Mouse (Mus musculus) hindbrain, embryonic 13.5 days (tissue): Measurements from ENCODE around the gene St3gal4. TPM values are rescaled to one million over a fixed set of nuclear protein-coding genes. Genes with fewer than 3 reads are reported as not detected.

Experiments used
- ATAC-seq: fragments of 200-750 bp; cut with Nextera tagmentation; 2 replicates; pipeline ENCODE4 v1.8.0; 2017; ENCODE audit warnings: moderate TSS enrichment; ENCODE audit not compliant: low FRiP score
- H3K27ac ChIP-seq: fragments of 300-500 bp; sonication (generic); 2 replicates; pipeline ENCODE4 v1.5.1; 2015; ENCODE audit warnings: inconsistent platforms, mild to moderate bottlenecking, moderate library complexity
- H3K27me3 ChIP-seq: fragments of 300-500 bp; sonication (generic); 2 replicates; pipeline ENCODE4 v1.6.1; 2015; ENCODE audit warnings: mild to moderate bottlenecking, inconsistent platforms
- H3K36me3 ChIP-seq: fragments of 300-500 bp; sonication (generic); 2 replicates; pipeline ENCODE4 v1.6.1; 2015; ENCODE audit warnings: mild to moderate bottlenecking, inconsistent platforms
- H3K4me1 ChIP-seq: fragments of 300-500 bp; sonication (generic); replicated peaks from 2 replicates; pipeline ENCODE4 v1.6.1; 2015; ENCODE audit warnings: inconsistent platforms
- H3K4me2 ChIP-seq: fragments of 300-500 bp; sonication (generic); 2 replicates; pipeline ENCODE4 v1.6.1; 2015; ENCODE audit warnings: inconsistent platforms, mild to moderate bottlenecking, moderate library complexity
- H3K4me3 ChIP-seq: fragments of 300-500 bp; sonication (generic); 2 replicates; pipeline ENCODE4 v1.5.1; 2015; ENCODE audit warnings: mild to moderate bottlenecking, inconsistent platforms
- H3K9ac ChIP-seq: fragments of 300-500 bp; sonication (generic); 2 replicates; pipeline ENCODE4 v1.6.1; 2015; ENCODE audit warnings: mild to moderate bottlenecking, inconsistent platforms
- H3K9me3 ChIP-seq: fragments of 300-500 bp; sonication (generic); 2 replicates; pipeline ENCODE4 v1.6.1; 2016; ENCODE audit warnings: inconsistent platforms
- WGBS: fragments of 180-500 bp; shearing (Covaris S2); methylation state at CpG from one replicate; pipeline ENCODE4 v1.1.7; 2015; 5-methylcytosine and 5-hydroxymethylcytosine counted together
- polyA plus RNA-seq: library from polyadenylated mRNA; unstranded; fragments of >200 nt; fragmentation: Nextera tagmentation; extraction: Ambion mirVana; gene quantifications from 2 replicates; pipeline ENCODE4 v1.2.1, GENCODE M21; 2015

The St3gal4 gene
- polyA plus RNA-seq, 1 experiment from 2014 or later, result 9.8 TPM

DNA sequence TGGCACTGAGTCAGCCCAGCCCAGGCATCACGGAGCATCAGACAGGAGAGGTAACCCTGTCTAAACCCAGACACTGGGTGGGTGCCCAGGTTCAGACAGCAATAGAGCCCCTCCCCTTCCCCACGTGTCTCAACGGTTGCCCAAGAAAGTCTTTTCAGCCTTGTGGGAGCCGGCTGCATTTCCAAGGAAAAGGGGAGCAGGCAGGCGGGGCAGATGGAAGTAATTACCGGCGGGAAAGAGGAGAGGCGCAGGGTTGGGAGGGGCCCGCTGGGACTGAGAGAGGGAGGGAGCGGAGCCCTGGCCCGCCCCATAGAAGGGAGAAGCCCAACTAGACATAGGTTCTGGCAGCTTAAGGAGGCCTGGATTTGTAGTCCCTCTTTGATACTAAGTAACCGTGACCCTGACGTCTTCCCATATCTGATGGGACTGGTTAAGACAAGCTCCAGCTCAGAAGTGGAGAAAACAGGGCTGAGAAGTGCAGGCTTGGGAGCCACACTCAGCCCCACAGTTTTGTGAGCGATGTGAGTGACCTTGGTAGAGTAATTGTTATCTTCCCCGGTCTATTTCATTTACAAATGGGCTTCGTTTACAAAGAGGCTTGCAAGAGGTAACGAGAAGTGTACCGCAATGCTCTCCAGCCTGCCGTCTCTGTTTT lies 7.0 kb downstream of the St3gal4 start:
- 22% methylated on average over 19 of the region's 19 CpGs for WGBS
- 0 out of 2 replicates have a peak, but pooled peaks cover 2% of the 10 kb centered on the region for H3K27me3 ChIP-seq

DNA sequence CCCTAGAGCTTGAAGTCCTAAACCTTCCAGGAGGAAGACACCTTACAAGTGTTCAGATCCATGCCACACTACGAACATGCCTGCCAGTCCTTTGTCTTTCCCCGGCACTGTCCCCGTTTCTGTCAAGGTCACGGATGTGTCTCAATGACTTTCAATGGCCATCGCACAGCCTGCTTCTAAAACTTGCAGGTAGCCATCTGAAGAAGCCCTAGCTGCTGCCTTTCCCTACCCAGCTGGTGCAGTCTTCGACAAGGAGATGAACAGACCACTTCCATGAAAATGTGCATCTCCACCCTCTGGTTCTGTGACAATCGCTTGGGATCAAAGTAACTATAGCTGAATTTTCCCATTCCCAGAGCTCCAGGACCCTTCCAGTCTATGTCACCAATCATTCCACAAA lies 7.6 kb downstream of the St3gal4 start:
- H3K4me1 ChIP-seq, result peaks cover 33% of the 10 kb centered on the region
- no peaks in the 10 kb centered on the region for H3K36me3 ChIP-seq
- 84% methylated on average over 7 of the region's 7 CpGs for WGBS
- no peak for ATAC-seq
- H3K9ac ChIP-seq, result no peak overlapping the region
- H3K4me3 ChIP-seq, result no peak overlapping the region
- H3K27me3 ChIP-seq, result 0 out of 2 replicates have a peak, but pooled peaks cover 2% of the 10 kb centered on the region
- no peaks in the 10 kb centered on the region for H3K9me3 ChIP-seq
- no peak overlapping the region for H3K4me2 ChIP-seq
- no peak overlapping the region for H3K27ac ChIP-seq

More for the DNA sequence above, 7.0 kb downstream of the St3gal4 start:
- Histone ChIP-seq H3K4me1 (peaks cover 31% of the 10 kb centered on the region), H3K9me3 (no peaks in the 10 kb centered on the region), H3K36me3 (no peaks in the 10 kb centered on the region), H3K27ac (no peak overlapping the region), H3K4me2 (peak overlapping the region; percentile 20; the same call in 1 of the 2 replicates), H3K9ac (no peak overlapping the region), H3K4me3 (no peak overlapping the region)
- no peak for ATAC-seq

- Histone ChIP-seq H3K4me3 (no peak overlapping the region), H3K4me1 (peaks cover 29% of the 10 kb centered on the region), H3K9ac (no peak overlapping the region), H3K9me3 (no peaks in the 10 kb centered on the region), H3K4me2 (no peak overlapping the region), H3K27ac (no peak overlapping the region), H3K27me3 (0 out of 2 replicates have a peak, but pooled peaks cover 2% of the 10 kb centered on the region), H3K36me3 (no peaks in the 10 kb centered on the region)
- WGBS, result 78% methylated on average over 4 of the region's 4 CpGs
- ATAC-seq, result no peak
Measured at GRCm38 (mm10) chr9:35110567-35110966, 8.5 kb downstream of the St3gal4 start.

DNA sequence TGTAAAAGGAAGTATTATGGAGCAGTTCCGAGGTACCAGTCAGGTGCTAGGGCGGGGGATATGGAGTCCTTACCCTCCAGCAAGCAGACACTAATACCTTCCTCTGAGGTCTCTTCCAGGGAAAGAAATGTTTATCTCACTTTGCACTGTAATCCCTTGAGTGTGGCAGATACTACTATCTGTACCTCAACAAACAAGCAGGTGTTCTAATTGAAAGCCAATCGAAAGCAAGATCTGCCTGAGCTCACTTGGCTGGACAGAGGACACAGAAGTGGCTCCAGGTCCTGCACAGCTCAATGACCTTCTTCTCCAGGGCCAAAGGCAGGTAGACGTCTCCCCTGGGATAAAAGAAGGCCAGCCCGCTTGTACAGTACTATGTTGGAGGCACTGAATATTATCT lies 9.0 kb downstream of the St3gal4 start:
- WGBS, result 93% methylated on average over 5 of the region's 5 CpGs
- ATAC-seq, result no peak
- no peak overlapping the region for H3K27ac ChIP-seq
- H3K4me2 ChIP-seq, result no peak overlapping the region
- no peak overlapping the region for H3K4me3 ChIP-seq
- no peaks in the 10 kb centered on the region for H3K36me3 ChIP-seq
- H3K9me3 ChIP-seq, result no peaks in the 10 kb centered on the region
- H3K9ac ChIP-seq, result no peak overlapping the region
- H3K27me3 ChIP-seq, result 0 out of 2 replicates have a peak, but pooled peaks cover 2% of the 10 kb centered on the region
- H3K4me1 ChIP-seq, result peaks cover 25% of the 10 kb centered on the region

DNA sequence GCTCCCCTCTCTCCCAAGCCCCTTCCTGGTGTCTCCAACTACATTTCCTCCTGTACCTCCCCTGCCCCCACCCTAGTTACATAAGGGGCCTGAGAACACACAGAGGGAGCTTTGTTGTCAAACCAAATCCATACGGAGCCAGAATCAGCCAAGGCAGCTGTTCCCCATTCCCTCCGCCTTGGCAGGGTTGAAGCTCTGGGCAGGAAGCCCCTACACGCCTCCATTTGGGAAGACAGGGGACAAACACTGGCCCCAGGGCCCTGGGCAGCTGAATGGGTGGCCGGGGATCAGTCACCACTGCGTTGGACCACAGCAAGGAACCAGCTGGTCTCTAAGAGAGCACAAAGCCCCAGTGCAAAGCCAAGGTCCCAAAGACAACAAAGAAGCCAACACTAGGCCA lies 10.2 kb downstream of the St3gal4 start:
- H3K4me3 ChIP-seq, result no peak overlapping the region
- no peaks in the 10 kb centered on the region for H3K36me3 ChIP-seq
- peak; percentile 33; the same call in 1 of the 2 replicates for ATAC-seq
- H3K9ac ChIP-seq, result no peak overlapping the region
- 53% methylated on average over 5 of the region's 5 CpGs for whole genome bisulfite sequencing
- peaks cover 25% of the 10 kb centered on the region for H3K4me1 ChIP-seq
- 0 out of 2 replicates have a peak, but pooled peaks cover 2% of the 10 kb centered on the region for H3K27me3 ChIP-seq
- H3K4me2 ChIP-seq, result no peak overlapping the region
- no peaks in the 10 kb centered on the region for H3K9me3 ChIP-seq
- no peak overlapping the region for H3K27ac ChIP-seq

- ATAC-seq, result no peak
- Histone ChIP-seq H3K9me3 (no peaks in the 10 kb centered on the region), H3K9ac (no peak overlapping the region), H3K4me2 (no peak overlapping the region), H3K27me3 (no peaks in the 10 kb centered on the region), H3K4me1 (peaks cover 25% of the 10 kb centered on the region), H3K4me3 (no peak overlapping the region), H3K27ac (no peak overlapping the region), H3K36me3 (no peaks in the 10 kb centered on the region)
- 86% methylated on average over 3 of the region's 3 CpGs for WGBS
Measured at GRCm38 (mm10) chr9:35108066-35108465, 11.0 kb downstream of the St3gal4 start.

DNA sequence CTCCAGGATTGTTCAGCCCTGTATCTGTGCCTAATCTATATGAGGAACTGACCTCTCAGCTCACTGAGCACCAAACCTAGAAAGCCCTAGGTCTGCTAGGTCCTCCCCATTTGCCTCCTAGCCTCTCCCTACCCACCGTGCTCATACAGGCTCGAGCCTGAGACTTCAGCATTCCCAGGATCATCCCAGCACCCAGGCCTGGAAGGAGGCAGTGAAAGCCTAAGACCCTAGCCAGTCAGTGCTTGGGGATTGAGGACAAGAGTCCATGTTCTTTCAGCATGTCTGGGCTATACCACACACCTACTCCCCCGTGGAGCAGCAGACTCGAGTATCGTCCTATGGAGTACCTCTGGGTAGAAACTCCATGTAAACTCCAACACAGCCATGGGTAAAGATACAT lies 11.7 kb downstream of the St3gal4 start:
- no peak overlapping the region for H3K27ac ChIP-seq
- no peaks in the 10 kb centered on the region for H3K27me3 ChIP-seq
- ATAC-seq, result no peak
- H3K36me3 ChIP-seq, result no peaks in the 10 kb centered on the region
- WGBS, result 88% methylated on average over 5 of the region's 5 CpGs
- H3K4me1 ChIP-seq, result peaks cover 25% of the 10 kb centered on the region
- no peaks in the 10 kb centered on the region for H3K9me3 ChIP-seq
- H3K4me3 ChIP-seq, result no peak overlapping the region
- no peak overlapping the region for H3K4me2 ChIP-seq
- no peak overlapping the region for H3K9ac ChIP-seq

GRCm38 (mm10) chr9:35105884-35106880 lies 12.9 kb downstream of the St3gal4 start:
- Histone ChIP-seq H3K36me3 (no peaks in the 10 kb centered on the region), H3K27me3 (no peaks in the 10 kb centered on the region), H3K27ac (no peak overlapping the region), H3K4me2 (no peak overlapping the region), H3K4me3 (no peak overlapping the region), H3K9me3 (no peaks in the 10 kb centered on the region), H3K4me1 (peaks cover 13% of the 10 kb centered on the region), H3K9ac (no peak overlapping the region)
- 0 out of 2 replicates have a peak, but pooled peaks have one; percentile 26 for ATAC-seq
- WGBS, result 66% methylated on average over 15 of the region's 15 CpGs

GRCm38 (mm10) chr9:35105438-35105837 lies 13.6 kb downstream of the St3gal4 start:
- Histone ChIP-seq H3K27me3 (no peaks in the 10 kb centered on the region), H3K9me3 (no peaks in the 10 kb centered on the region), H3K4me2 (no peak overlapping the region), H3K27ac (no peak overlapping the region), H3K36me3 (no peaks in the 10 kb centered on the region), H3K4me1 (peaks cover 13% of the 10 kb centered on the region), H3K4me3 (no peak overlapping the region), H3K9ac (no peak overlapping the region)
- 64% methylated on average over 2 of the region's 2 CpGs for WGBS
- no peak for ATAC-seq

- no peak for ATAC-seq
- WGBS, result 83% methylated on average over 4 of the region's 4 CpGs
- Histone ChIP-seq H3K27ac (no peak overlapping the region), H3K4me1 (peaks cover 13% of the 10 kb centered on the region), H3K9ac (no peak overlapping the region), H3K4me3 (no peak overlapping the region), H3K4me2 (no peak overlapping the region), H3K36me3 (no peaks in the 10 kb centered on the region), H3K27me3 (no peaks in the 10 kb centered on the region), H3K9me3 (no peaks in the 10 kb centered on the region)
Measured at GRCm38 (mm10) chr9:35104711-35105110, 14.4 kb downstream of the St3gal4 start.

DNA sequence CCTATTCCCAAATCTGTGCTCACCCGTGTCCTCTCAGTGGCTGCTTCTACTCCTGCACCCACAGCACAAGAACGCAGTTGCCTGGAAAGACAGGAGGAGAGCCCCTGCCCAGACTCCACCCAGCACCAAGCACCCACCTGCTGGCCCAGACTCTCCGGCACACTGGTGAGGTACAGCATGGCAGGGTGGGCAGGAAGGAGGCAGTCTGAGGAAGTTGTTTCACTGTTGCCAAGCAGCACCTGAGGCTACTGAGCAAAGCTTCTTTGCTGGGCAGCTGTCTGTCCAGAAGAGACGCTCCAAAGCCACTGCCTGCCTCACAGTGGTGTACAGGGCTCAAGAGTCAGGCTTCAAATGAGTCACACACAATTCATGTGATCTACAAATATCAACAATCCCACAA lies 20.3 kb downstream of the St3gal4 start:
- Histone ChIP-seq H3K9ac (no peak overlapping the region), H3K9me3 (no peaks in the 10 kb centered on the region), H3K27ac (no peak overlapping the region), H3K4me2 (no peak overlapping the region), H3K4me3 (no peak overlapping the region), H3K4me1 (no peaks in the 10 kb centered on the region), H3K36me3 (no peaks in the 10 kb centered on the region), H3K27me3 (no peaks in the 10 kb centered on the region)
- ATAC-seq, result no peak
- WGBS, result 85% methylated on average over 4 of the region's 4 CpGs

DNA sequence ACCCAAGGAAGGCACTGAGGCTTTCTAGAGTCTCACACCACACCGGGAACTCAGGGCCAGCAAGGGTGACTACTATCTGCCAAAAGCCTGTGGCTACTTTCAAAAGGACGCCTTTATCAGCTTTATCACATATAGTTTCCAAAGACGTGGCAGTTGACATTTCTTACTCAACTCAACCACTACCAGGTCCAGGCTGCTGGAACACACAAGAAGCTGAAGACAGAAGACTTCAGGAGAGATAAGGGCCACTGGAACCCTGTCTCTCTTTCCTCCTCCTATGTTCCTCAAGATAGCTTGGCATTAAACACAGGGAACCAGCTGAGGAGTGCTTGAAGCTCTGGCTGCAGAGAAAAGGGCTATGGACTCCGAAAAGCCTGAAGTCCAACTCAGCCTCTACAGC lies 21.2 kb downstream of the St3gal4 start:
- Histone ChIP-seq H3K4me2 (no peak overlapping the region), H3K4me1 (no peaks in the 10 kb centered on the region), H3K27ac (no peak overlapping the region), H3K36me3 (no peaks in the 10 kb centered on the region), H3K4me3 (no peak overlapping the region), H3K27me3 (no peaks in the 10 kb centered on the region), H3K9me3 (no peaks in the 10 kb centered on the region), H3K9ac (no peak overlapping the region)
- ATAC-seq, result no peak
- 95% methylated on average over 4 of the region's 4 CpGs for WGBS
